Mouse (Mus musculus) embryonic facial prominence, embryonic 11.5 days (tissue): Measurements from ENCODE around the gene 2310039H08Rik. TPM values are rescaled to one million over a fixed set of nuclear protein-coding genes. Genes with fewer than 3 reads are reported as not detected.
A peak's percentile ranks its signal among the peaks of the same experiment; 100 is the strongest.

Source experiments
- ATAC-seq: fragments of 200-750 bp; cut with Nextera tagmentation; replicated peaks from 2 replicates; pipeline ENCODE4 v1.8.0; 2017; ENCODE audit warnings: low read depth; ENCODE audit not compliant: insufficient number of reproducible peaks, low FRiP score, low TSS enrichment
- DNase-seq: peaks from one replicate; pipeline ENCODE4 v3.0.0-alpha.2; 2015; ENCODE audit warnings: low spot score
- H3K27ac ChIP-seq: fragments of 300-500 bp; sonication (generic); replicated peaks from 2 replicates; pipeline ENCODE4 v1.5.1; 2014; ENCODE audit warnings: mild to moderate bottlenecking, low read depth, low read length, control low read depth
- H3K27me3 ChIP-seq: fragments of 300-500 bp; sonication (generic); 2 replicates; pipeline ENCODE4 v1.6.1; 2014; ENCODE audit warnings: mild to moderate bottlenecking, low read length, moderate library complexity, mixed read lengths; ENCODE audit not compliant: control insufficient read depth, insufficient read depth
- H3K36me3 ChIP-seq: fragments of 300-500 bp; sonication (generic); replicated peaks from 2 replicates; pipeline ENCODE4 v1.6.1; 2014; ENCODE audit warnings: low read depth, mild to moderate bottlenecking, low read length, moderate library complexity, mixed read lengths; ENCODE audit not compliant: control insufficient read depth, insufficient read depth
- H3K4me1 ChIP-seq: fragments of 300-500 bp; sonication (generic); 2 replicates; pipeline ENCODE4 v1.6.1; 2014; ENCODE audit warnings: low read length, mixed read lengths; ENCODE audit not compliant: control insufficient read depth, insufficient read depth
- H3K4me2 ChIP-seq: fragments of 300-500 bp; sonication (generic); 2 replicates; pipeline ENCODE4 v1.6.1; 2014; ENCODE audit warnings: low read depth, mild to moderate bottlenecking, control low read depth, low read length, moderate library complexity
- H3K4me3 ChIP-seq: fragments of 300-500 bp; sonication (generic); 2 replicates; pipeline ENCODE4 v1.5.1; 2014; ENCODE audit warnings: low read depth, low read length, control low read depth
- H3K9ac ChIP-seq: fragments of 300-500 bp; sonication (generic); replicated peaks from 2 replicates; pipeline ENCODE4 v1.6.1; 2014; ENCODE audit warnings: mild to moderate bottlenecking, control low read depth, low read length
- H3K9me3 ChIP-seq: fragments of 300-500 bp; sonication (generic); replicated peaks from 2 replicates; pipeline ENCODE4 v1.6.1; 2016; ENCODE audit warnings: mild to moderate bottlenecking, low read length, inconsistent platforms, mixed read lengths; ENCODE audit not compliant: control insufficient read depth
- WGBS: fragments of 180-500 bp; shearing (Covaris S2); extraction: QIAGEN DNeasy Blood & Tissue Kit; methylation state at CpG from one replicate; pipeline ENCODE4 v1.1.7; 2014; 5-methylcytosine and 5-hydroxymethylcytosine counted together
- polyA plus RNA-seq: library from polyadenylated mRNA; unstranded; fragments of >200 nt; fragmentation: Nextera tagmentation; extraction: Ambion mirVana; gene quantifications from 2 replicates; pipeline ENCODE4 v1.2.1, GENCODE M21; 2014

The 2310039H08Rik gene
- polyA plus RNA-seq, 1 experiment from 2014 or later: 54.1 TPM

DNA sequence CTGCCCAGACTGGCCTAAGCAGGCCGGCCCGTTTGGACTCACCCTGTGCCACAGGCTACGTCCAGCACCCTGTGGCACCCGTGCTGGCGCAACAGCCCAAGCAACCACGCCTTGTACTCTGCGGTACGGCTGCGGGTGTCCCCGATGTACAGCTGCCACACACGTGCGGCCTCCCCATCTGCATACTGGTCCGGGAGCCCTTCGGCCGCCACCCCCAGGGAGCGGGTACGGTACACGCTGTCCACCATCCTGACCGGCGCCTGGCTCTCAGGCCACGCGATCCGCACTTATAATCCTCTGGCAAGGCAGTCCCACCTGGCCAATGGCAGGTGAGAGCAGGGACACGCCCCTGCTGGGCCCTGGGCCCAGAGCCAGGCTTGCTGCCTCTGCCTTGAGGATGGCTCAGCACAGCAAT lies 43.5 kb upstream of the 2310039H08Rik start, which contains the start of gene Gnmt:
Gene Gnmt (minus strand): TSS at position 265 of the 415 bp plus-strand sequence.
- no peak within 1 kb of the TSS for H3K4me3 ChIP-seq
- H3K27ac ChIP-seq: no peak within 1 kb of the TSS
- no peak within 1 kb of the TSS for H3K9ac ChIP-seq
- WGBS: 12% methylated on average over 24 of the region's 24 CpGs
- H3K4me1 ChIP-seq: no peaks in the 10 kb centered on the region
- no peaks in the 10 kb centered on the region for H3K9me3 ChIP-seq
- H3K4me2 ChIP-seq: peak within 1 kb of the TSS; percentile 8; the same call in 1 of the 2 replicates
- DNase-seq (no peak), ATAC-seq (no peak)
- H3K27me3 ChIP-seq: peaks cover 6% of the 10 kb centered on the region
- H3K36me3 ChIP-seq: no peaks in the 10 kb centered on the region

GRCm38 (mm10) chr17:46734055-46734454 lies 38.4 kb upstream of the 2310039H08Rik start:
- H3K27ac ChIP-seq: no peak overlapping the region
- DNase-seq (no peak), ATAC-seq (no peak)
- H3K4me2 ChIP-seq: no peak overlapping the region
- no peaks in the 10 kb centered on the region for H3K36me3 ChIP-seq
- no peak overlapping the region for H3K9ac ChIP-seq
- 87% methylated on average over 3 of the region's 3 CpGs for WGBS
- peaks cover 2% of the 10 kb centered on the region; the same call in 1 of the 2 replicates for H3K27me3 ChIP-seq
- no peak overlapping the region for H3K4me3 ChIP-seq
- H3K4me1 ChIP-seq: no peaks in the 10 kb centered on the region
- H3K9me3 ChIP-seq: no peaks in the 10 kb centered on the region

GRCm38 (mm10) chr17:46735287-46735686 lies 37.1 kb upstream of the 2310039H08Rik start:
- no peaks in the 10 kb centered on the region for H3K4me1 ChIP-seq
- no peak overlapping the region for H3K4me3 ChIP-seq
- H3K9me3 ChIP-seq: no peaks in the 10 kb centered on the region
- 89% methylated on average over 7 of the region's 7 CpGs for WGBS
- no peaks in the 10 kb centered on the region for H3K27me3 ChIP-seq
- H3K27ac ChIP-seq: no peak overlapping the region
- DNase-seq: no peak
- H3K9ac ChIP-seq: no peak overlapping the region
- H3K36me3 ChIP-seq: no peaks in the 10 kb centered on the region
- ATAC-seq: no peak
- no peak overlapping the region for H3K4me2 ChIP-seq

GRCm38 (mm10) chr17:46736160-46736559 lies 36.3 kb upstream of the 2310039H08Rik start:
- 62% methylated on average over 9 of the region's 10 CpGs for WGBS
- Histone ChIP-seq H3K27ac (no peak overlapping the region), H3K9ac (no peak overlapping the region), H3K27me3 (no peaks in the 10 kb centered on the region), H3K4me2 (no peak overlapping the region), H3K36me3 (no peaks in the 10 kb centered on the region), H3K9me3 (no peaks in the 10 kb centered on the region), H3K4me1 (no peaks in the 10 kb centered on the region), H3K4me3 (no peak overlapping the region)
- DNase-seq: peak; percentile 18
- ATAC-seq: no peak

DNA sequence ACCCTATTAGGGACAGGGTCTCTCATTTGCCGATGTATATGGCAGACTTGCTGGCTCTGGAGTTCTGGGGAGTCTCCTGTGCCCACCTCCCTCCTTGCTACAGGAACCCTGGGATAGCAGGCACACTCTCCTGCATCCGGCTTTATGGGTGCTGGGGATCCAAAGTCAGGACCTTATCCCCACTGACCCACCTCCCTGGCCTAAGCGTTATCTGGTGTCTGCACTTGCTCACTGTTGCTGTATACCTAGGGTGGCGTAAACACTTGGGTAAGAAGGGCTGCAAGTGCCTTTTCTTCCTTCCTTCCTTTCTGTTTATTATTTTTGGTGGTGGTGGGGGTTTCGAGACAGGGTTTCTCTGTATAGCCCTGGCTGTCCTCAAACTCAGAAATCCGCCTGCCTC lies 31.1 kb upstream of the 2310039H08Rik start:
- no peak overlapping the region for H3K4me2 ChIP-seq
- H3K9me3 ChIP-seq: no peaks in the 10 kb centered on the region
- DNase-seq: no peak
- no peak overlapping the region for H3K9ac ChIP-seq
- H3K27ac ChIP-seq: no peak overlapping the region
- WGBS: 91% methylated on average over 6 of the region's 6 CpGs
- no peaks in the 10 kb centered on the region for H3K4me1 ChIP-seq
- no peak for ATAC-seq
- no peak overlapping the region for H3K4me3 ChIP-seq
- H3K27me3 ChIP-seq: no peaks in the 10 kb centered on the region
- H3K36me3 ChIP-seq: no peaks in the 10 kb centered on the region

- no peak overlapping the region for H3K4me2 ChIP-seq
- H3K4me3 ChIP-seq: no peak overlapping the region
- no peak overlapping the region for H3K27ac ChIP-seq
- no peaks in the 10 kb centered on the region for H3K4me1 ChIP-seq
- WGBS: 93% methylated on average over 9 of the region's 9 CpGs
- no peak overlapping the region for H3K9ac ChIP-seq
- H3K36me3 ChIP-seq: no peaks in the 10 kb centered on the region
- DNase-seq (no peak), ATAC-seq (no peak)
- no peaks in the 10 kb centered on the region for H3K9me3 ChIP-seq
- H3K27me3 ChIP-seq: no peaks in the 10 kb centered on the region
Observed at GRCm38 (mm10) chr17:46742986-46743385, 29.4 kb upstream of the 2310039H08Rik start.

- Histone ChIP-seq H3K27ac (no peak overlapping the region), H3K9me3 (no peaks in the 10 kb centered on the region), H3K4me2 (no peak overlapping the region), H3K27me3 (no peaks in the 10 kb centered on the region), H3K9ac (no peak overlapping the region), H3K4me3 (no peak overlapping the region), H3K36me3 (no peaks in the 10 kb centered on the region), H3K4me1 (no peaks in the 10 kb centered on the region)
- no peak for DNase-seq
- WGBS: 84% methylated on average over 2 of the region's 2 CpGs
- ATAC-seq: no peak
Observed at GRCm38 (mm10) chr17:46745506-46745905, 26.9 kb upstream of the 2310039H08Rik start.

GRCm38 (mm10) chr17:46747234-46747633 lies 25.2 kb upstream of the 2310039H08Rik start:
- Histone ChIP-seq H3K9me3 (no peaks in the 10 kb centered on the region), H3K4me2 (no peak overlapping the region), H3K27ac (no peak overlapping the region), H3K36me3 (no peaks in the 10 kb centered on the region), H3K4me1 (no peaks in the 10 kb centered on the region), H3K27me3 (no peaks in the 10 kb centered on the region), H3K4me3 (no peak overlapping the region), H3K9ac (no peak overlapping the region; the same call in 1 of the 2 replicates)
- no peak for DNase-seq
- ATAC-seq: no peak
- WGBS: 85% methylated on average over 8 of the region's 8 CpGs
